Mouse (Mus musculus): ENCODE results near the gene Mdk.

The Mdk gene

DNA sequence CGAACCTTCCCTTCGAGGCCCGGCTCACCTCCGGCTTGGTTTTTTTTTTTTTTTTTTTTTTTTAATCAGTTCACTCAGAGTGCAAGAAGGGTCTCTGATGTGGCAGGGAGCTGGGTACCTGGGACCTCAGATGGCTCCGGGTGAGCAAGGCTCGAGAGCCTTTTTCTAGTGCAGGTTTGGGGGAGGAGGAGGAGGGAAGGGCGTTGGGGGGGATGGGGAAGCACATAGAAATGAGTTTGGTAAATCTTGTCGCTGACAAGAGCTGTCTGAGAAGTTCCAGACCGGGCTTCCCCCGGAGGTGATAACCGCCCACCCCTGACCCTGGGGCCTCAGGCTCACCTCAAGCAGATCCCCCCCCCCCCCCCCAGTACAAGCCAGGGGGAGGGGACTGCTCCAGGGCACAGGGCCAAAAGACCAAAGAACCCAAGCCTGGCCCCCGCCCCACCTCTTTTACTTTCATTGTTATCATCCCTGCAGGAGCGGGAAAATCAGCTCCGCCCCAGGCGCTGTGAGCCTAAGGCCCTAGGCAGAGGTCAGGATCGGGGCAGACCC is at the start of gene Mdk:
Gene Mdk (minus strand): TSS at position 138 of the 552 bp plus-strand sequence.
- DNase-seq: peak; percentile 53

GRCm38 (mm10) chr2:91980830-91981229 is 48.7 kb upstream of the Mdk start:
- no peak for DNase-seq

- DNase-seq: no peak
Observed at GRCm38 (mm10) chr2:91980245-91980644, 48.1 kb upstream of the Mdk start.

- DNase-seq: no peak
Observed at GRCm38 (mm10) chr2:91978547-91978946, 46.5 kb upstream of the Mdk start.

DNA sequence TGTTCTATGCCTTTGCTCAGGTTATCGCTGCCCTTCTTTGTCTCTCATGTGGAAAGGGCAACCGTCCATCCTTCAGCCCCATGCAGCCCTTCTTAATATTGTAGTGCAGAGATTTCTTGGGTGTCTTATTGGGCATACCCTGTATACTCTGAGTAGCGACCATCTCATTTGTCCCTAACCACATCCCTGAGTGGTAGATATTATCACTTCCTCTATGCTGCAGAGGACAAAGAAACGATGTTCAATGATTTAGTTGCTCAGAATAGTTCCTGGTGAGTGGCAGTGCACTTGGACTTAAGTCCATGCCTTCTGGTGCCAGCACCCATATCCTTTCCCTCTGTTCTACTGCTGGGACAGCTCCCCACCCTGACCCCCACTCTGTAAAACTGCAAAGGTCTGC is 45.9 kb upstream of the Mdk start:
- no peak for DNase-seq

GRCm38 (mm10) chr2:91975581-91976541 is 43.8 kb upstream of the Mdk start, which contains the start of gene Dgkz:
Dgkz (minus strand) TSS chr2:91975864.
- DNase-seq: peak; percentile 60

DNA sequence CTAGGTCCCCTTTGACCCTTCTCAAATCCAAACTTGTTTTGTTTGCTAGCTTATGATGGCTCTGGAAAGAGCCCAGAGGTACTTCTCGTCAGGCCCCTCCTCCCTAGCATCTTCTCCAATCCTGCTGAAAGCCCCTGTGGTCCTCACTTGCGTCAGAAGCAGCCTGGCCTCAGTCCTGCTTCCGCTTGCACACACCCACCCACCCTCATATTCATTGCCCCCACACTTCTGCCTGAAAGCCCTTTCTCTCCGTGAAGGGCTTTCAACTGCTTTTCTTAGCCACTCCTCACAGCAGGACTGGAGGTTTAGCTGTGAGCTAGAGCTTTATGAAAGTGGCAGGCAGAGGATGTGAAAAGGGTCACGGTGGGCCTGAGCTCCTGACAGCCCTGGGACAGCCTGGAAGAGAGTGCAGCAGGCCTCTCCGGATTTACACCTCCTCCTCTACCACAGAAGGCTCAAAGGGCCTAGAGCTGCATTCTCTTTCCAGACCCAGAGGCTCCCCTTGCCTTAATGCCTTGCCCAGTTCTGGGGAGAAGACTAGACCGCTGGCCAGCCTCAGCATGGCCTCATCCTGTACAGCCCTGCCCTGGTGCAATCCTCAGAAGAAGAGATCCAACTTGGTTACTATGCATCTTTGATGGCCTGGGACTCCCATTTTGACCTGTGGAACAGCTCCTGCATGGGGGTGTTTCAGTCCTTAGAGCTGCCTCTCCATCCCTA is 41.5 kb upstream of the Mdk start:
- no peak for DNase-seq

DNA sequence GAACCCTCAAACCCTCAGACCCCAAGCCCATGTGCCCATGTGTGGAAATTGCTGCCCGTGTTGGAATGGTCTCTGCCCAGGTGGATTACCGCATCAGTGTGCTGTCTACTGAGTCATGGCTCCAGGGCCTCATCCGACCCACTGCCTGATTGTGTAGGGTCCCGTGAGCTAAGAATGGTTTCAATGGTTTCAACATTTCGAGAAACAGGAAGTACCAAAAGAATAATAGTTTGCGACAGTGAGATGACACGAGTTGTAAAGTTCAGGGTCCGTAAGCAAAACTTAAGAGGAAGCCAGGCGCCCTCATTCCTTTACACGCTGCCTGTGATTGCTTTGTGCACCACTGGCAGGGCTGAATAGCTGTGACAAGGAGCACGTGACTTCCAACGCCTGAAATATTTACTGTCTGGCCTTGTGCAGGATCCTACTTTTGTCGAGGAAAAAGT is 40.0 kb upstream of the Mdk start:
- DNase-seq: no peak

GRCm38 (mm10) chr2:91971231-91972097 is 39.4 kb upstream of the Mdk start:
- DNase-seq: peak; percentile 88

DNA sequence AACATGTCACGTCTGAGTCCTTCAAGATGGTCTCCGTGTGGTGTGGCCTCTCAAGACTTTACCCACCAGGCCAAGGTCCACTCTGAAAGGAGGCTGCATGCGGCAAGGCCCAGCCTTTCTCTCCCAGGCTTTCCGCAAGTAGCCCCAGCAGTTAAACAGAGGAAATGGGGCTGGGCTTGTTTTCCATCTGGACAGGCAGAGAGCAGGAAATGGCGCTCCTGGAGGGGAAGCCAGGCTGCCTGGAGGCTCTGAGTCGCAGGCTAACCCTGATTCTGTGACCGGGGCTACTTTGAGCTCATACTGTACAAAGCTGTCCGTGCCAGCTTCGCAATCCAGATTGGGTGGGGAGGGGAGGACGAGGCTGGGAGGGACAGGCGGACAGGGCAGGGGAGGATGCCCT is 35.9 kb upstream of the Mdk start:
- peak; percentile 41 for DNase-seq

DNA sequence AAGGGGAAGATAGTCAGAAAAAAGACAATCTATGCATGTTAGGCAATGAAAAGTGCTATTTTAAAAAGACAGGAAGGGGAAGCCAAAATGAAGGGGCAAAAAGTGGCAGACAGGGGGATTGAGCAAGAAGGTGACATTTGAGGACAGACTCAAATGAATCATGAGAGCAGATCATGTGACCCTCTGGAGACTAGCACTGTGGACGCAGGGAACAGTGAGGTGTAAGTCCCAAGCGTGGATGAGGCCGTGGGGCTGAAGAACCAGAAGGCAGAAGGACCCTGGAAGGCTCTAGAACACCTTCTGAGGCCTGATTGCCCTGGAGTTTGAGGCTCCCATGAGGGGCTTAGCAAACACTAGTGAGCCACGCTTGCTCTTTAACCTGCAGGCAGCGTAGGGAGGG is 34.3 kb upstream of the Mdk start:
- DNase-seq: no peak

- peak; percentile 52 for DNase-seq
Observed at GRCm38 (mm10) chr2:91965417-91965816, 33.3 kb upstream of the Mdk start.

GRCm38 (mm10) chr2:91964610-91965204 is 32.6 kb upstream of the Mdk start:
- DNase-seq: no peak

- DNase-seq: peak; percentile 94
Observed at GRCm38 (mm10) chr2:91963443-91963932, 31.4 kb upstream of the Mdk start.

- peak; percentile 70 for DNase-seq
Observed at GRCm38 (mm10) chr2:91962864-91963401, 30.8 kb upstream of the Mdk start.

GRCm38 (mm10) chr2:91961901-91962761 is 30.0 kb upstream of the Mdk start:
- no peak for DNase-seq

GRCm38 (mm10) chr2:91960459-91960858 is 28.4 kb upstream of the Mdk start:
- DNase-seq: no peak

DNA sequence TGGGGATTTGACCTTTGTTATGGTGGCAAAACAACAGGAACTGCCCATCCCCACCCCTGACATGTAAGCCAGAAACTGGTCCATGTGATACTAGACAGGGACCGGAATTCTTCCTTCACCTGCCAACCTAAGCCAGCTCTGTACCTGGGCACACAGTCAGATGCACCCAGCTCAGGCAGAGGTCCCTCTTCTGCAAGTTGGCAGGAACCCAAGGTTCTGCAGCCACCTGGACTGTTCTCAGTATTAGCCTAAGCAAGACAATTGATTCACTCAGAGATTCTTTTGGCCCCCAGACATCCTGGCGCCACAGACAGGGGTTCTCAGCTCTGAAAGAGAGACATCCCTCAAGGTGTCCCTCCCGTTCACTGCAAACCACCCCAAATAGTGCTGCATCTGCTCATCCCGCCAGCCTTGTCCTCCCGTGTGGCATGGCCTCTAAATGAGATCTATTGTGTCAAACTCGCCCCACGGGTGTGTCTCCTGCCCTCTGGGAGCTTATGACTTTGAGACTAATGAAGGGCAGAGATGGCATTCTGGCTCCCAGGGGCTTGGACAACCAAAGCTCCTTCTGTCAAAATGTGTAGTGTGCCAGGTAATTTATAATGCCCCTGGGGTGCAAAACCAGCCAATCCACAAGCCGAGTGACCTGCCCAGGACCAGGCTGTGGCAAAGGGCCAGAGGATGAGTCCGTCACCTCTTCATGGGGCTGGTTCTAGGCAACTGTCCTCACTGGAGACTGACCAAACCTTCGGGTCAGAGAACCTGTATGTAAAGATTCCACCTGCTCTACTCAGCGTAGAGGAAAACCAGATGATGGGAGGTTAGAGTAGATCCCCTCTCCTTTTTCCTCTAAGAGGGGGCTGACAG is 27.7 kb upstream of the Mdk start:
- DNase-seq: peak; percentile 91

- peak; percentile 75 for DNase-seq
Observed at GRCm38 (mm10) chr2:91958701-91959457, 26.8 kb upstream of the Mdk start.

Measured in cerebellum, adult 9-10 months (tissue).